Mouse (Mus musculus): ENCODE data around the gene Grid2.

The Grid2 gene

GRCm38 (mm10) chr6:63609570-63609969 is 353.9 kb downstream of the Grid2 start:
- DNase-seq (ENCODE audit: low spot score): no peak

GRCm38 (mm10) chr6:63635970-63636369 is 380.3 kb downstream of the Grid2 start:
- DNase-seq (ENCODE audit: low spot score): no peak

- no peak for DNase-seq (ENCODE audit: low spot score)
Observed at GRCm38 (mm10) chr6:63659423-63659822, 403.7 kb downstream of the Grid2 start.

GRCm38 (mm10) chr6:63685689-63686088 is 430.0 kb downstream of the Grid2 start:
- no peak for DNase-seq (ENCODE audit: low spot score)

GRCm38 (mm10) chr6:63701684-63702083 is 446.0 kb downstream of the Grid2 start:
- no peak for DNase-seq (ENCODE audit: low spot score)

GRCm38 (mm10) chr6:63733740-63734139 is 478.1 kb downstream of the Grid2 start:
- no peak for DNase-seq (ENCODE audit: low spot score)

- DNase-seq (ENCODE audit: low spot score): no peak
Observed at GRCm38 (mm10) chr6:63762535-63762934, 506.9 kb downstream of the Grid2 start.

GRCm38 (mm10) chr6:63794679-63795078 is 539.0 kb downstream of the Grid2 start:
- no peak for DNase-seq (ENCODE audit: low spot score)

- no peak for DNase-seq (ENCODE audit: low spot score)
Observed at GRCm38 (mm10) chr6:63820236-63820635, 564.6 kb downstream of the Grid2 start.

- no peak for DNase-seq (ENCODE audit: low spot score)
Observed at GRCm38 (mm10) chr6:63862628-63863027, 607.0 kb downstream of the Grid2 start.

GRCm38 (mm10) chr6:63877088-63877764 is 621.5 kb downstream of the Grid2 start:
- DNase-seq (ENCODE audit: low spot score): no peak

GRCm38 (mm10) chr6:63877765-63878345 is 622.2 kb downstream of the Grid2 start:
- no peak for DNase-seq (ENCODE audit: low spot score)

GRCm38 (mm10) chr6:63894714-63895113 is 639.0 kb downstream of the Grid2 start:
- no peak for DNase-seq (ENCODE audit: low spot score)

- DNase-seq (ENCODE audit: low spot score): no peak
Observed at GRCm38 (mm10) chr6:63898171-63898570, 642.5 kb downstream of the Grid2 start.

GRCm38 (mm10) chr6:63917035-63917570 is 661.4 kb downstream of the Grid2 start:
- no peak for DNase-seq (ENCODE audit: low spot score)

- no peak for DNase-seq (ENCODE audit: low spot score)
Observed at GRCm38 (mm10) chr6:63921951-63922350, 666.3 kb downstream of the Grid2 start.

GRCm38 (mm10) chr6:63931201-63931600 is 675.5 kb downstream of the Grid2 start:
- no peak for DNase-seq (ENCODE audit: low spot score)

- DNase-seq (ENCODE audit: low spot score): no peak
Observed at GRCm38 (mm10) chr6:63946721-63947120, 691.0 kb downstream of the Grid2 start.

- no peak for DNase-seq (ENCODE audit: low spot score)
Observed at GRCm38 (mm10) chr6:63963789-63964188, 708.1 kb downstream of the Grid2 start.

- no peak for DNase-seq (ENCODE audit: low spot score)
Observed at GRCm38 (mm10) chr6:63964269-63964668, 708.6 kb downstream of the Grid2 start.

- DNase-seq (ENCODE audit: low spot score): no peak
Observed at GRCm38 (mm10) chr6:63964735-63965134, 709.1 kb downstream of the Grid2 start.

- DNase-seq (ENCODE audit: low spot score): no peak
Observed at GRCm38 (mm10) chr6:64046084-64046483, 790.4 kb downstream of the Grid2 start.

GRCm38 (mm10) chr6:64046732-64047131 is 791.1 kb downstream of the Grid2 start:
- no peak for DNase-seq (ENCODE audit: low spot score)

- no peak for DNase-seq (ENCODE audit: low spot score)
Observed at GRCm38 (mm10) chr6:64047950-64048349, 792.3 kb downstream of the Grid2 start.

Data from lung, postnatal 25 days (tissue).